Mouse (Mus musculus) kidney, adult 2 months (tissue): ENCODE measurements at regions not wholly inside any gene's neighbourhood (a gene's known extent, or its start where the extent isn't known, plus 50 kb on each side); places are given as distances from the start of the nearest gene placed in this dataset.

Source experiments
- DNase-seq: peaks from one replicate; pipeline ENCODE4 v3.0.0; 2021
- H3K27ac ChIP-seq: fragments of 200-500 bp; 2 replicates; pipeline ENCODE4 v1.5.1; 2012; ENCODE audit warnings: low read depth, low read length, control low read depth, inconsistent platforms; ENCODE audit not compliant: insufficient read depth
- H3K27me3 ChIP-seq: fragments of 200-500 bp; replicated peaks from 2 replicates; pipeline ENCODE4 v1.6.1; 2012; ENCODE audit warnings: mild to moderate bottlenecking, moderate library complexity, low read length, inconsistent platforms; ENCODE audit not compliant: control insufficient read depth, insufficient read depth
- H3K36me3 ChIP-seq: fragments of 200-500 bp; 2 replicates; pipeline ENCODE4 v1.6.1; 2012; ENCODE audit warnings: mild to moderate bottlenecking, moderate library complexity, low read length, inconsistent platforms; ENCODE audit not compliant: control insufficient read depth, insufficient read depth
- H3K4me1 ChIP-seq: fragments of 200-500 bp; 2 replicates; pipeline ENCODE4 v1.6.1; 2011; ENCODE audit warnings: low read length; ENCODE audit not compliant: control insufficient read depth, insufficient read depth
- H3K4me3 ChIP-seq: fragments of 200-500 bp; 2 replicates; pipeline ENCODE4 v1.5.1; 2011; ENCODE audit warnings: mild to moderate bottlenecking, low read depth, low read length, control low read depth; ENCODE audit not compliant: insufficient read depth
- CTCF ChIP-seq: fragments of 200-500 bp; conservative IDR thresholded peaks from 2 replicates; pipeline ENCODE4 v1.5.1; 2011; ENCODE audit warnings: low read depth, mild to moderate bottlenecking, control low read depth, low read length, moderate library complexity, mixed read lengths; ENCODE audit not compliant: insufficient read depth, insufficient read length
- POLR2A ChIP-seq: fragments of 200-500 bp; IDR thresholded peaks from one replicate; pipeline ENCODE4 v1.6.1; 2011; ENCODE audit warnings: low read depth, low read length, control low read depth
- WGBS: fragments of 180-500 bp; shearing (Covaris S2); methylation state at CpG from one replicate; pipeline ENCODE4 v1.1.7; 2018; 5-methylcytosine and 5-hydroxymethylcytosine counted together

DNA sequence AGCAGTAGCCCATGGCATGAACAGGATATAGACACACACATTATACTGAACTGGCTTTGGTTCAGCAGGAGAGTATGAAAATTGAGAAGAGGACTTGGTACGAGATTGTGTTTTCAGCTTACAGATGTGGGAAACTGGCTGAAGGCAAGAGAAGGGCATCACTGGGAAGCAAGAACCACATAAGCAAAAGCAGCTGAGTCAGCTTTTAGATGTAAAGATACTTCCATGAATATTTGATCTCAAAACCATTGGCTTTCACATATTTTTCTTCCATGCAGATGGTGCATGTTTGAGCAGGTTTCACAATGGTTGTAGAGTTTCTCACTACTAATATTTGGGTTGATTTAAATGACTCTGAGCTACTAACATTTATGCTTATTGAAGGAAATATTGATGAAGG is 389.9 kb downstream of the D3Ertd751e start:
- 63% methylated on average over 1 of the region's 1 CpGs for WGBS
- no peak for DNase-seq
- Histone ChIP-seq H3K4me1 (no peaks in the 10 kb centered on the region), H3K36me3 (no peaks in the 10 kb centered on the region), H3K4me3 (no peak overlapping the region), H3K27me3 (no peaks in the 10 kb centered on the region), H3K27ac (no peak overlapping the region)
- TF ChIP-seq POLR2A (no peak), CTCF (no peak)

DNA sequence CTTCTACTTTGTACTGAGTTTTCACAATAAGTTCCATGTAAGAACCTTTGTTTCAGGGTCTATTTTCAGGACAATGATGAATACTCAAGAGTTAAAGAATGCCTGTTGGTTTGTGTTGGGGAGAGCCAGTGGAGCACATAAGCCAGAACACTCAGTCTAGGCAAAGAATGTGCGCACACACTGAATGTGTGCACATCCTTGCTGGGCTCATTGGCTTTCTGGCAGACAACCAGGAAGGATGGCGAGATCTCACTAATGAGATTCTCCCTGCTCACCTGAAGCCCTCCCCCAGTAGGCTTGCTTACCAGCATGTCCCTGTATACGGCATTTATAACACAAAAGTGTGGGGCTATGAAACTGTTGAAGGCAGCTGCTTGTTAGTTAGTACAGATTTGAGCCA is 411.0 kb downstream of the D3Ertd751e start:
- Histone ChIP-seq H3K27me3 (no peaks in the 10 kb centered on the region), H3K4me1 (no peaks in the 10 kb centered on the region), H3K27ac (no peak overlapping the region), H3K4me3 (no peak overlapping the region), H3K36me3 (no peaks in the 10 kb centered on the region)
- TF ChIP-seq CTCF (no peak), POLR2A (no peak)
- no peak for DNase-seq
- WGBS, result 83% methylated on average over 3 of the region's 3 CpGs

DNA sequence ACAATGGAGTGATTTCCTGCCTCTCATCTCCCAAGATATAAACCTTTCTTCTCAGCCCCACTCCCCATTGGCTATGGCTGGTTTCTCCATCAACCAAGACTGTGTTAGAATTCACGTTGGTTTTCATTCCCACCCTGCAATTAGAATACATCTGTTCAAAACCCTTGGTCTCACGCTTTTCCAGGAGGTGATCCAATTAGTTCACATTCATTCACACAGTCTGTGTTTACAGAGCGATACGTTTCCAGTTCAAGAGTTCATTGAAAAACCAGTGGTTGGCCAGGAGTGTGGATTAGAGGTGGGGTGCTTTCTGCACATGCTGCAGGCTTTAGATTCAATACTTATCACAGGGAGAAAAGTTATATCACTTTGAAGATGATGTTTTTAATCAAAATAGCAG is 412.5 kb downstream of the D3Ertd751e start:
- no peak overlapping the region for H3K4me3 ChIP-seq
- TF ChIP-seq POLR2A (no peak), CTCF (no peak)
- 57% methylated on average over 4 of the region's 4 CpGs for WGBS

DNA sequence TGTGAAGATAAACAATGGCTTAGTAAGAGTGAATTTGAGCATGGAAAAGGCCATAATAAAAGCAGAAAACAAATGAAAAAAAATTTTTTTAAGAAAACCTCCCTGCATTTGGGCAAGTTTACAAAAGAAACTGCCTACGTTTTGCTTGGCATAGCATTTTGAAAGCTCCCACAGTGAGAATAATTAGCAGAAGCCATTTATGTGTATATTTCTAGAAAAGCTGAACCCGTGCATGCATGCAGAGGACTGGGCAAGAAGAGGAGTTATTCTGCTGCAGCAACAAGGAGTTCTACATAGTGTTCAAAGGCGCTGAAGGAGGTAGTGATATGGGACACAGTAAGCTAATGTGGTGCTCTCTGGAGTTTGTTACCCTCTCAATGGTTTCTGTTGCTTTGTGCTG is 421.3 kb downstream of the D3Ertd751e start:
- TF ChIP-seq CTCF (no peak), POLR2A (no peak)
- DNase-seq, result no peak
- H3K4me1 ChIP-seq, result no peaks in the 10 kb centered on the region
- 65% methylated on average over 3 of the region's 3 CpGs for WGBS
- H3K27ac ChIP-seq, result no peak overlapping the region
- no peaks in the 10 kb centered on the region for H3K27me3 ChIP-seq
- H3K4me3 ChIP-seq, result no peak overlapping the region
- H3K36me3 ChIP-seq, result no peaks in the 10 kb centered on the region

More for the DNA sequence above, 412.5 kb downstream of the D3Ertd751e start:
- H3K36me3 ChIP-seq, result no peaks in the 10 kb centered on the region
- H3K27ac ChIP-seq, result no peak overlapping the region
- no peaks in the 10 kb centered on the region for H3K4me1 ChIP-seq
- DNase-seq, result no peak
- no peaks in the 10 kb centered on the region for H3K27me3 ChIP-seq

DNA sequence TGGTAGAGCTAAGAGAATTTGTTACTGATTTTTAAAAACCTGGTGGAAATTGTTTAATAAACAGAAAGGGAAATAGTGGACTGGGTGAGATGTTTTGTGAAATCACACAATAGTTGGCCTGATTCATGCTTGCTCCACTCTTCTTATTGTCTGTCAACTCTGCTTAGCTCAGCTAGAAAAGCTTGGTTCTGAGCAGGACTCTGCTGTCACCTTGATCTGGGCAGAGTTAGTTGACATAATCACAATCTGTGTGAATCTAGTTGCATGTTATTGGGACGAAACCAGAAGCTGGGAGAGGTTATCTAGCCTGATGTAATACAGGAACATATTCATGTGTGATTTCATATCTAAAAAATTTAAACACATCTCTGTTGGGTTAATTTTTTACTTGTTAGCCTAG is 456.8 kb downstream of the D3Ertd751e start:
- 70% methylated on average over 1 of the region's 1 CpGs for WGBS
- DNase-seq, result no peak
- Histone ChIP-seq H3K27ac (no peak overlapping the region), H3K4me1 (no peaks in the 10 kb centered on the region), H3K4me3 (no peak overlapping the region), H3K36me3 (no peaks in the 10 kb centered on the region), H3K27me3 (no peaks in the 10 kb centered on the region)
- TF ChIP-seq CTCF (no peak), POLR2A (no peak)

DNA sequence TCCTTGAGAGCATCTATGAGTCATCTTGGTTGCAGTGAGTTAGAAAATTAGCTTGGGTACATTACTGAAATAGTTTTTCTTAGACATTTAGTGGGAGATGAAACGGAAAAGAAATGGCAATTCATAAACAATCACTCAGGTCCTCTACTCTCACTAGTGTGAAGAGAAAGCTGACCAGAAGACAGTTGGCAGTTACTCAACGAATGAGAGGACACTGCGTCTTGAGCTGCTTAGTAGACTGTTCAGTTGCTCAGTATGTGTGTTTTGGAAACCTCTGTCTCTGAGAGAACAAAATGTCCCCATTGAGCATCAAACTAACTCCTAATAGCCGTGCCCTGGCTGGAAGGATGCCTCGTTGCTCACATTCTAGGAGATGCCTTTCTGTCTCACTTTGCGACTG is 459.0 kb downstream of the D3Ertd751e start:
- no peaks in the 10 kb centered on the region for H3K36me3 ChIP-seq
- no peak for TF ChIP-seq POLR2A
- TF ChIP-seq CTCF, result no peak
- no peak for DNase-seq
- H3K27me3 ChIP-seq, result no peaks in the 10 kb centered on the region
- H3K4me1 ChIP-seq, result no peaks in the 10 kb centered on the region
- H3K4me3 ChIP-seq, result no peak overlapping the region
- WGBS, result 85% methylated on average over 6 of the region's 6 CpGs
- no peak overlapping the region for H3K27ac ChIP-seq

DNA sequence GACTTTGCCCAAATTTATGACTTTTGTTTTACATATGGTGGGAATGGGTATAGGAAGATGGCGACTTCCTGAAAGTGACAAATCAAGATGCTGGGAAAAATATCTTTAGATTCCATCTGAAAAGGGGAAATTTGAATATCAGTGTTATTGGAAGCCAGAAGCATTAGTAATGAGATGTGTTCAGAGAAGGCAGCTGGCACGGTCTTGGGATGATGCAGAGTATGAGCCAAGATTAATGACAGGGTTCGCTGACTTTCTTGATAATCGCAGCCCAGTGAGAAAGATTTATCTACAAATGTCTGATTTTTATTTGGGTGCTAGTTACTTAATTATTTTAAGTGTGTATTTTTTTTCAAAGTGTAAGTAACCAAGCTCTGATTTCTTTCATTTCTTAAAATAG is 463.2 kb downstream of the D3Ertd751e start:
- no peaks in the 10 kb centered on the region for H3K4me1 ChIP-seq
- no peak overlapping the region for H3K27ac ChIP-seq
- no peaks in the 10 kb centered on the region for H3K27me3 ChIP-seq
- TF ChIP-seq POLR2A (no peak), CTCF (no peak)
- H3K36me3 ChIP-seq, result no peaks in the 10 kb centered on the region
- DNase-seq, result no peak
- H3K4me3 ChIP-seq, result no peak overlapping the region
- WGBS, result 77% methylated on average over 4 of the region's 4 CpGs

DNA sequence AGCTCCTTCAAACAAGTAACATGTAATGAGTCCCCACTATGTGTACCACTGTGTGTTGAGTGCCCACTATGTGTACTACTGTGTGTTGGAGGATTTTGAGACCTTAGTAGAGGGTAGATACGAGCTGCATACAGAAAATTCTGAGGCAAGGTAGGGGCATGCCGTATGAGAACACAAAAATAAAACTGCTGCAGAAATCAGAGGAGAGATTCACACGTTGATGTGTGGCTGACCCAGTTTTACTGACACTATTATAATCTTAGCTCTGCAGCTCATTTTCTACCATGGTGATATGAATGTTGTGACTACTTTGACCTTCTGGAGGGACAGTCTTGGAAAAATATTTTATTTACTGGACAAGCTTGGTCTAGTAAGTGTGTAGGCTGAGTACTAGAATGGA is 469.0 kb downstream of the D3Ertd751e start:
- Histone ChIP-seq H3K27ac (no peak overlapping the region), H3K27me3 (no peaks in the 10 kb centered on the region), H3K4me1 (no peaks in the 10 kb centered on the region), H3K4me3 (no peak overlapping the region), H3K36me3 (no peaks in the 10 kb centered on the region)
- WGBS, result 73% methylated on average over 3 of the region's 3 CpGs
- no peak for TF ChIP-seq CTCF
- no peak for TF ChIP-seq POLR2A
- no peak for DNase-seq
